Mouse (Mus musculus): ENCODE results near the gene Rnasek. TPM values are rescaled to one million over a fixed set of nuclear protein-coding genes. Genes with fewer than 3 reads are reported as not detected.

The Rnasek gene
- polyA plus RNA-seq, 1 experiment from 2014 or later: 118 TPM

- Histone ChIP-seq H3K9ac (replicated peaks) (no peak overlapping the region), H3K4me2 (no peak overlapping the region), H3K4me3 (replicated peaks) (no peak overlapping the region), H3K27me3 (peaks cover 32% of the 10 kb centered on the region), H3K9me3 (no peaks in the 10 kb centered on the region), H3K36me3 (no peaks in the 10 kb centered on the region), H3K4me1 (replicated peaks) (peaks cover 12% of the 10 kb centered on the region; the same call in 1 of the 2 replicates), H3K27ac (no peak overlapping the region)
- ATAC-seq (ENCODE audit: insufficient number of reproducible peaks, insufficient read depth, low FRiP score, low TSS enrichment, low read depth): no peak
- 93% methylated on average over 4 of the region's 4 CpGs for WGBS
Observed at GRCm38 (mm10) chr11:70259035-70259434, 19.4 kb upstream of the Rnasek start.

GRCm38 (mm10) chr11:70254931-70255531 is 15.4 kb upstream of the Rnasek start, which contains the start of gene Alox12:
TSS of gene Alox12 (minus strand) at chr11:70255353.
- Histone ChIP-seq H3K4me1 (replicated peaks) (peaks cover 12% of the 10 kb centered on the region), H3K4me2 (peak within 1 kb of the TSS; percentile 60), H3K9ac (replicated peaks) (peak within 1 kb of the TSS; percentile 40), H3K4me3 (replicated peaks) (peak within 1 kb of the TSS; percentile 35), H3K9me3 (no peaks in the 10 kb centered on the region), H3K36me3 (no peaks in the 10 kb centered on the region), H3K27me3 (peaks cover 72% of the 10 kb centered on the region), H3K27ac (no peak within 1 kb of the TSS)
- WGBS: under 1% methylated on average over 25 of the region's 25 CpGs
- no peak for ATAC-seq (ENCODE audit: insufficient number of reproducible peaks, insufficient read depth, low FRiP score, low TSS enrichment, low read depth)

- no peak for ATAC-seq (ENCODE audit: insufficient number of reproducible peaks, insufficient read depth, low FRiP score, low TSS enrichment, low read depth)
- no peak overlapping the region for H3K27ac ChIP-seq
- H3K4me2 ChIP-seq: peak overlapping the region; percentile 60
- peaks cover 79% of the 10 kb centered on the region for H3K27me3 ChIP-seq
- no peaks in the 10 kb centered on the region for H3K36me3 ChIP-seq
- H3K4me3 ChIP-seq (replicated peaks): peak overlapping the region; percentile 35
- WGBS: 6% methylated on average over 18 of the region's 18 CpGs
- peaks cover 12% of the 10 kb centered on the region for H3K4me1 ChIP-seq (replicated peaks)
- peak overlapping the region; percentile 40; the same call in 1 of the 2 replicates for H3K9ac ChIP-seq (replicated peaks)
- no peaks in the 10 kb centered on the region for H3K9me3 ChIP-seq
Observed at GRCm38 (mm10) chr11:70254337-70254736, 14.7 kb upstream of the Rnasek start.

- H3K36me3 ChIP-seq: no peaks in the 10 kb centered on the region
- WGBS: 84% methylated on average over 8 of the region's 8 CpGs
- peaks cover 12% of the 10 kb centered on the region for H3K4me1 ChIP-seq (replicated peaks)
- H3K9me3 ChIP-seq: no peaks in the 10 kb centered on the region
- no peak overlapping the region for H3K27ac ChIP-seq
- no peak overlapping the region for H3K4me2 ChIP-seq
- no peak overlapping the region for H3K9ac ChIP-seq (replicated peaks)
- no peak for ATAC-seq (ENCODE audit: insufficient number of reproducible peaks, insufficient read depth, low FRiP score, low TSS enrichment, low read depth)
- no peak overlapping the region for H3K4me3 ChIP-seq (replicated peaks)
- peaks cover 82% of the 10 kb centered on the region for H3K27me3 ChIP-seq
Observed at GRCm38 (mm10) chr11:70251853-70252252, 12.2 kb upstream of the Rnasek start.

GRCm38 (mm10) chr11:70250150-70250549 is 10.5 kb upstream of the Rnasek start:
- Histone ChIP-seq H3K27ac (no peak overlapping the region), H3K4me1 (replicated peaks) (peaks cover 10% of the 10 kb centered on the region), H3K4me2 (no peak overlapping the region), H3K4me3 (replicated peaks) (no peak overlapping the region), H3K36me3 (no peaks in the 10 kb centered on the region), H3K27me3 (peaks cover 74% of the 10 kb centered on the region), H3K9me3 (no peaks in the 10 kb centered on the region), H3K9ac (replicated peaks) (no peak overlapping the region)
- no peak for ATAC-seq (ENCODE audit: insufficient number of reproducible peaks, insufficient read depth, low FRiP score, low TSS enrichment, low read depth)
- 74% methylated on average over 11 of the region's 11 CpGs for WGBS

GRCm38 (mm10) chr11:70247136-70247845 is 7.6 kb upstream of the Rnasek start:
- WGBS: 51% methylated on average over 9 of the region's 9 CpGs
- no peak for ATAC-seq (ENCODE audit: insufficient number of reproducible peaks, insufficient read depth, low FRiP score, low TSS enrichment, low read depth)

GRCm38 (mm10) chr11:70242591-70242990 is 2.9 kb upstream of the Rnasek start:
- 68% methylated on average over 11 of the region's 11 CpGs for WGBS
- Histone ChIP-seq H3K4me1 (replicated peaks) (peaks cover 14% of the 10 kb centered on the region), H3K36me3 (no peaks in the 10 kb centered on the region), H3K4me3 (replicated peaks) (no peak overlapping the region), H3K4me2 (no peak overlapping the region), H3K27ac (no peak overlapping the region), H3K9me3 (no peaks in the 10 kb centered on the region), H3K9ac (replicated peaks) (no peak overlapping the region), H3K27me3 (peaks cover 14% of the 10 kb centered on the region)
- no peak for ATAC-seq (ENCODE audit: insufficient number of reproducible peaks, insufficient read depth, low FRiP score, low TSS enrichment, low read depth)

More at GRCm38 (mm10) chr11:70247136-70247845, 7.6 kb upstream of the Rnasek start:
- H3K9me3 ChIP-seq: no peaks in the 10 kb centered on the region
- no peak overlapping the region for H3K4me3 ChIP-seq (replicated peaks)
- peaks cover 52% of the 10 kb centered on the region for H3K27me3 ChIP-seq
- no peak overlapping the region for H3K27ac ChIP-seq
- no peaks in the 10 kb centered on the region for H3K4me1 ChIP-seq (replicated peaks)
- no peak overlapping the region for H3K4me2 ChIP-seq
- H3K9ac ChIP-seq (replicated peaks): no peak overlapping the region
- H3K36me3 ChIP-seq: no peaks in the 10 kb centered on the region

GRCm38 (mm10) chr11:70238591-70239440 is 826 bp downstream of the Rnasek start:
- H3K4me2 ChIP-seq: peak overlapping the region; percentile 95
- whole genome bisulfite sequencing: 14% methylated on average over 23 of the region's 23 CpGs
- H3K27ac ChIP-seq: peak overlapping the region; percentile 92
- H3K9ac ChIP-seq (replicated peaks): peak overlapping the region; percentile 85
- peak overlapping the region; percentile 88 for H3K4me3 ChIP-seq (replicated peaks)
- H3K36me3 ChIP-seq: peaks cover 17% of the 10 kb centered on the region
- ATAC-seq (ENCODE audit: insufficient number of reproducible peaks, insufficient read depth, low FRiP score, low TSS enrichment, low read depth): no peak
- H3K27me3 ChIP-seq: no peaks in the 10 kb centered on the region
- H3K9me3 ChIP-seq: no peaks in the 10 kb centered on the region
- peaks cover 29% of the 10 kb centered on the region for H3K4me1 ChIP-seq (replicated peaks)

GRCm38 (mm10) chr11:70237457-70238167 is 2.0 kb downstream of the Rnasek start, which contains the start of gene 0610010K14Rik:
TSS of gene 0610010K14Rik (minus strand) at chr11:70237914.
- peaks cover 40% of the 10 kb centered on the region for H3K4me1 ChIP-seq (replicated peaks)
- H3K4me2 ChIP-seq: peak within 1 kb of the TSS; percentile 95
- WGBS: under 1% methylated on average over 70 of the region's 70 CpGs
- peak within 1 kb of the TSS; percentile 88 for H3K4me3 ChIP-seq (replicated peaks)
- peaks cover 17% of the 10 kb centered on the region for H3K36me3 ChIP-seq
- H3K27ac ChIP-seq: peak within 1 kb of the TSS; percentile 92
- H3K9me3 ChIP-seq: no peaks in the 10 kb centered on the region
- H3K27me3 ChIP-seq: no peaks in the 10 kb centered on the region
- H3K9ac ChIP-seq (replicated peaks): peak within 1 kb of the TSS; percentile 85
- peak; percentile 90 for ATAC-seq (ENCODE audit: insufficient number of reproducible peaks, insufficient read depth, low FRiP score, low TSS enrichment, low read depth)

GRCm38 (mm10) chr11:70236717-70237116 is 2.9 kb downstream of the Rnasek start:
- Histone ChIP-seq H3K9me3 (no peaks in the 10 kb centered on the region), H3K9ac (replicated peaks) (peak overlapping the region; percentile 84), H3K27ac (peak overlapping the region; percentile 92; the same call in 1 of the 2 replicates), H3K4me2 (peak overlapping the region; percentile 95), H3K27me3 (no peaks in the 10 kb centered on the region), H3K36me3 (peaks cover 17% of the 10 kb centered on the region), H3K4me1 (replicated peaks) (peaks cover 46% of the 10 kb centered on the region), H3K4me3 (replicated peaks) (peak overlapping the region; percentile 88)
- ATAC-seq (ENCODE audit: insufficient number of reproducible peaks, insufficient read depth, low FRiP score, low TSS enrichment, low read depth): no peak
- 35% methylated on average over 7 of the region's 7 CpGs for WGBS

All from limb, embryonic 12.5 days (tissue).